Mouse (Mus musculus): ENCODE data around the gene Tram2.

GRCm38 (mm10) chr1:20994338-20994737, 84.7 kb downstream of the Tram2 start:
- TF ChIP-seq CTCF (IDR thresholded peaks at IDR 0.05; ENCODE audit: low read depth): peak; percentile 32
- TF ChIP-seq EP300 (IDR thresholded peaks at IDR 0.05; ENCODE audit: low read depth): no peak
